Mouse (Mus musculus): Measurements from ENCODE around the gene Ankle1. TPM values are rescaled to one million over a fixed set of nuclear protein-coding genes. Genes with fewer than 3 reads are reported as not detected.
A peak's percentile ranks its signal among the peaks of the same experiment; 100 is the strongest.

Ankle1 gene
- total and polyA plus RNA-seq, 3 experiments, result 18.5 to 21.2 TPM; not detected in 1

DNA sequence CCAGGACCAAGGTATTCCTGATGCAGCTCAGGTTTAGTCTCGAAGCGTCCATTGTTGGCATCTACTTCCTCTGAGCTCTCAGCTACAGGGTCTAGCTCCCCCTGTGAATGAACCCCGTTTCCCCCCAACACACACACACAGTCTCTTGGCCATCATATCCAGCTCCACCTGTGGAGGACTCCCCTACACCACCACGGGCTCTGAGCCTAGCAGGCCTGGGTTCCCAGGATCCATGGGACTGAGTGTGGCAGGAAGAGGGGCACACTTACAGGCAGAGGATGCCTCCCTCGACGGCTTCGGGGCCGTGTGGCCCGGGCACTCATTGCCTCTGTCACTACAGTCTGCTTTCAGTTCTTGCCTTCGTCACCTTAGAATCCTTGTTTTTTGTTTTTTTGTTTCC is 10.7 kb upstream of the Ankle1 start:
- no peak overlapping the region for H3K9ac ChIP-seq (ENCODE audit: control insufficient read depth, low read depth, low read length, poor library complexity, severe bottlenecking)
- peaks cover 0 to 8% of the 10 kb centered on the region in 2 experiments; a peak in 2 of 4 replicates for H3K36me3 ChIP-seq (ENCODE audit: control insufficient read depth in 1 of 2, insufficient read depth in 2 of 2, low read length in 2 of 2)
- H3K9me3 ChIP-seq (replicated peaks; ENCODE audit: insufficient read depth, low read length), result no peaks in the 10 kb centered on the region
- H3K4me3 ChIP-seq (ENCODE audit: control insufficient read depth in 1 of 2, insufficient read depth in 1 of 2, low read depth in 2 of 2, low read length in 2 of 2), result no peak overlapping the region
- DNase-seq (ENCODE audit: low read depth, low spot score), result no peak
- no peaks in the 10 kb centered on the region for H3K27me3 ChIP-seq (ENCODE audit: control insufficient read depth in 1 of 2, insufficient read depth in 2 of 2, low read length in 2 of 2)
- peaks cover 0 to 7% of the 10 kb centered on the region in 2 experiments; a peak in 2 of 4 replicates for H3K4me1 ChIP-seq (ENCODE audit: control insufficient read depth in 1 of 2, insufficient read depth in 2 of 2, low read length in 2 of 2)
- peaks cover 4% of the 10 kb centered on the region; the same call in 1 of the 2 replicates for H3K79me2 ChIP-seq (ENCODE audit: control insufficient read depth, insufficient read depth, low read length, poor library complexity)
- TF ChIP-seq CTCF (IDR thresholded peaks at IDR 0.05 in 2 of 3, conservative IDR thresholded peaks at IDR 0.05 in 1 of 3; ENCODE audit: control insufficient read depth in 1 of 3, insufficient read depth in 1 of 3, low read depth in 2 of 3, low read length in 3 of 3, poor library complexity in 1 of 3, severe bottlenecking in 1 of 3) (no peak), EP300 (IDR thresholded peaks at IDR 0.05; ENCODE audit: low read depth in 1 of 2, low read length in 2 of 2) (no peak), TCF12 (IDR thresholded peaks at IDR 0.05; ENCODE audit: low read depth, low read length) (no peak), MAFK (IDR thresholded peaks at IDR 0.05; ENCODE audit: borderline replicate concordance, low read depth, low read length) (no peak), SIN3A (IDR thresholded peaks at IDR 0.05; ENCODE audit: low read length) (no peak), JUND (IDR thresholded peaks at IDR 0.05; ENCODE audit: low read depth, low read length) (no peak), ZMIZ1 (IDR thresholded peaks at IDR 0.05; ENCODE audit: low read depth, low read length) (no peak), SMC3 (IDR thresholded peaks at IDR 0.05; ENCODE audit: low read depth, low read length) (no peak), NELFE (IDR thresholded peaks at IDR 0.05; ENCODE audit: low read depth, low read length) (no peak), NRF1 (IDR thresholded peaks at IDR 0.05; ENCODE audit: insufficient read depth, low read depth, low read length, poor library complexity, severe bottlenecking) (no peak), E2F4 (IDR thresholded peaks at IDR 0.05; ENCODE audit: borderline replicate concordance, low read depth, low read length) (no peak), BHLHE40 (IDR thresholded peaks at IDR 0.05; ENCODE audit: borderline replicate concordance, low read depth, low read length) (no peak), ZKSCAN1 (IDR thresholded peaks at IDR 0.05; ENCODE audit: low read depth, low read length) (no peak), POLR2A (IDR thresholded peaks at IDR 0.05; ENCODE audit: control insufficient read depth in 1 of 2, insufficient read depth in 1 of 2, low read depth in 1 of 2, low read length in 2 of 2, poor library complexity in 1 of 2) (no peak), RAD21 (IDR thresholded peaks at IDR 0.05; ENCODE audit: low read depth, low read length) (no peak)
- no peak overlapping the region for H3K27ac ChIP-seq (ENCODE audit: control insufficient read depth, low read depth, low read length)

DNA sequence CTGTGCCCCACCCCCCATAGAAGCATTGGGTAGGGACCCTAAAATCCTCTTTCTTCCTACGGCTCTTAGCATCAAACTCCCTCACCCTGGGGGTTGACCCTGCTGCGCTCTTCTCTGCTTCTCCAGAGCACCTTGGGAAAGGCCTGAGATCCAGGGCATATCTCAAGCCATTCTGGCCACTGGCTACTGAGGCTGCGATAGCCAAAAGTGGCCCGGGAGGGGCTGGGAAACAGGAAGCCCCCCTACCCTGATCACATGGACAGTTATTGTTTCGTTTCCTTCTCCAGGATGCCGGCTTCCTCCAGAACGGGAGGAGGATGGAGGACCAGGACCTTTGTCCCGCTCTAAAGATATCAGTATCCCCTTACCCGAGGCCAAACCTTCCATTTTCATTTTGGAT is 10.2 kb upstream of the Ankle1 start, which contains the start of gene Ushbp1:
TSS of gene Ushbp1 (minus strand) at position 174 of the 400 bp plus-strand sequence.
- no peaks in the 10 kb centered on the region for H3K9me3 ChIP-seq (replicated peaks; ENCODE audit: insufficient read depth, low read length)
- TF ChIP-seq CHD2 (IDR thresholded peaks at IDR 0.05; ENCODE audit: low read length), result no peak
- no peak for TF ChIP-seq GABPA (IDR thresholded peaks at IDR 0.05; ENCODE audit: low read depth, low read length)
- no peak for TF ChIP-seq USF1 (IDR thresholded peaks at IDR 0.05; ENCODE audit: low read depth, low read length)
- peak within 1 kb of the TSS; percentile 50 to 54 for H3K4me3 ChIP-seq (ENCODE audit: control insufficient read depth in 1 of 2, insufficient read depth in 1 of 2, low read depth in 2 of 2, low read length in 2 of 2)
- H3K79me2 ChIP-seq (ENCODE audit: control insufficient read depth, insufficient read depth, low read length, poor library complexity), result peaks cover 4% of the 10 kb centered on the region; the same call in 1 of the 2 replicates
- no peak for DNase-seq (ENCODE audit: low read depth, low spot score)
- no peaks in the 10 kb centered on the region for H3K27me3 ChIP-seq (ENCODE audit: control insufficient read depth in 1 of 2, insufficient read depth in 2 of 2, low read length in 2 of 2)
- H3K27ac ChIP-seq (ENCODE audit: control insufficient read depth, low read depth, low read length), result peak within 1 kb of the TSS; percentile 70
- peak within 1 kb of the TSS; percentile 70 for H3K9ac ChIP-seq (ENCODE audit: control insufficient read depth, low read depth, low read length, poor library complexity, severe bottlenecking)
- peaks cover 0 to 8% of the 10 kb centered on the region in 2 experiments; a peak in 2 of 4 replicates for H3K36me3 ChIP-seq (ENCODE audit: control insufficient read depth in 1 of 2, insufficient read depth in 2 of 2, low read length in 2 of 2)
- H3K4me1 ChIP-seq (ENCODE audit: control insufficient read depth in 1 of 2, insufficient read depth in 2 of 2, low read length in 2 of 2), result peaks cover 0 to 7% of the 10 kb centered on the region in 2 experiments; a peak in 2 of 4 replicates
